In genomic region chr4:151972221-151972967, GRCm38 (mm10) we compare ENCODE assay signal across 8 mouse cellular contexts. TPM values are rescaled to one million over a fixed set of nuclear protein-coding genes. Genes with fewer than 3 reads are reported as not detected.
DNase-seq lines count a peak whose midpoint lies in the region; ATAC-seq and TF ChIP-seq lines count a peak whose summit lies in the region.

No protein-coding gene starts in this region.

- ATAC-seq in heart, embryonic 11.5 days (replicated peaks; ENCODE audit: insufficient number of reproducible peaks, low FRiP score, low TSS enrichment), result no peak
- ATAC-seq in G1E (ENCODE audit: extremely low read depth, insufficient number of reproducible peaks, low FRiP score, poor library complexity, severe bottlenecking), result no peak
- no peak for ATAC-seq in liver, embryonic 13.5 days (ENCODE audit: low read depth)

- peak; percentile 66 for TF ChIP-seq CTCF in G1E (IDR thresholded peaks at IDR 0.05; ENCODE audit: low read depth, low read length)

- peak; percentile 60 for DNase-seq in heart, postnatal 4 days
- DNase-seq in 416B (ENCODE audit: low read depth) (peak; percentile 57), G1E (ENCODE audit: low spot score) (no peak)
- no peak for DNase-seq in liver, embryonic 13.5 days
- DNase-seq in neural tube, embryonic 10.5 days (ENCODE audit: extremely low spot score, low spot score), result no peak
- no peak for DNase-seq in left cerebral cortex, adult 9 months (ENCODE audit: low spot score in 2 of 2)
- DNase-seq in adrenal gland, adult 18-20 months (ENCODE audit: low spot score in 2 of 2), result no peak

- H3K27me3 ChIP-seq in heart, embryonic 11.5 days (ENCODE audit: control insufficient read depth, insufficient read depth, low read length), result no peaks in the 10 kb centered on the region
- no peaks in the 10 kb centered on the region for H3K27me3 ChIP-seq in G1E (ENCODE audit: insufficient read depth, low read length)
- H3K27me3 ChIP-seq in liver, embryonic 13.5 days, result no peaks in the 10 kb centered on the region

- H3K9me3 ChIP-seq in heart, embryonic 11.5 days (replicated peaks; ENCODE audit: control insufficient read depth, low read length), result no peaks in the 10 kb centered on the region
- H3K9me3 ChIP-seq in G1E (replicated peaks), result no peaks in the 10 kb centered on the region; the same call in 1 of the 2 replicates
- no peaks in the 10 kb centered on the region for H3K9me3 ChIP-seq in liver, embryonic 13.5 days (replicated peaks)

- no peak overlapping the region for H3K4me3 ChIP-seq in heart, embryonic 11.5 days (ENCODE audit: low read depth, low read length)
- H3K4me3 ChIP-seq in G1E (ENCODE audit: low read depth, low read length), result no peak overlapping the region
- no peak overlapping the region for H3K4me3 ChIP-seq in liver, embryonic 13.5 days (replicated peaks)

- H3K4me1 ChIP-seq in heart, embryonic 11.5 days (ENCODE audit: control insufficient read depth, insufficient read depth, low read length), result peaks cover 4% of the 10 kb centered on the region; the same call in 1 of the 2 replicates
- H3K4me1 ChIP-seq in G1E (ENCODE audit: insufficient read depth, low read depth, low read length), result peaks cover 15% of the 10 kb centered on the region
- H3K4me1 ChIP-seq in liver, embryonic 13.5 days (replicated peaks), result peaks cover 24% of the 10 kb centered on the region

- 73% methylated on average over 10 of the region's 10 CpGs for WGBS in heart, embryonic 11.5 days (ENCODE audit: insufficient replicate concordance)
- WGBS in liver, embryonic 13.5 days (ENCODE audit: insufficient replicate concordance), result 73% methylated on average over 10 of the region's 10 CpGs

- H3K36me3 ChIP-seq in heart, embryonic 11.5 days (ENCODE audit: control insufficient read depth, insufficient read depth, low read length), result peaks cover 39% of the 10 kb centered on the region
- H3K36me3 ChIP-seq in G1E (replicated peaks), result peaks cover 98% of the 10 kb centered on the region
- peaks cover 96% of the 10 kb centered on the region for H3K36me3 ChIP-seq in liver, embryonic 13.5 days

- no peak overlapping the region for H3K27ac ChIP-seq in heart, embryonic 11.5 days (ENCODE audit: low read depth, low read length)
- H3K27ac ChIP-seq in liver, embryonic 13.5 days, result peak overlapping the region; percentile 74

- no peak overlapping the region for H3K4me2 ChIP-seq in heart, embryonic 11.5 days
- H3K4me2 ChIP-seq in liver, embryonic 13.5 days, result no peak overlapping the region

- H3K9ac ChIP-seq in heart, embryonic 11.5 days (ENCODE audit: low read depth, low read length), result no peak overlapping the region
- H3K9ac ChIP-seq in liver, embryonic 13.5 days, result 0 out of 2 replicates have a peak overlapping the region, but pooled peaks have one; percentile 44

RNA-seq across cellular contexts. Expression of gene Thap3, which starts 16.4 kb away (rescaled TPM):
- total RNA-seq in heart, postnatal 4 days (2021), result 10 to 100 TPM; 11.7 to 13.4 TPM
- polyA plus RNA-seq in heart, embryonic 11.5 days (2014; fragmentation: Nextera tagmentation; extraction: Ambion mirVana), result 18.9 and 19.7 TPM in 2 replicates
- total RNA-seq in G1E (2014; fragmentation: Nextera tagmentation), result 2.0 and 3.0 TPM in 2 replicates
- 0.82 and 1.6 TPM in 2 replicates for total RNA-seq in G1E (2017)
- polyA plus RNA-seq in G1E (2012), result 4.2 and 5.5 TPM in 2 replicates
- polyA plus RNA-seq in liver, embryonic 13.5 days (2015; fragmentation: Nextera tagmentation; extraction: Ambion mirVana), result 7.8 and 8.1 TPM in 2 replicates
- total RNA-seq in adrenal gland, adult 18-20 months (2021), result 10 to 100 TPM; 18.2 to 19.9 TPM

RNA-seq across cellular contexts. Expression of gene Phf13, which starts 23.7 kb away (rescaled TPM):
- total RNA-seq in heart, postnatal 4 days (2021), result 10 to 100 TPM; 14.8 to 15.3 TPM
- 14.3 and 21.7 TPM in 2 replicates for polyA plus RNA-seq in heart, embryonic 11.5 days (2014; fragmentation: Nextera tagmentation; extraction: Ambion mirVana)
- total RNA-seq in G1E (2014; fragmentation: Nextera tagmentation) (2.9 and 3.7 TPM in 2 replicates), G1E (2017) (2.0 and 2.3 TPM in 2 replicates)
- 5.4 and 6.6 TPM in 2 replicates for polyA plus RNA-seq in G1E (2012)
- 5.4 and 6.2 TPM in 2 replicates for polyA plus RNA-seq in liver, embryonic 13.5 days (2015; fragmentation: Nextera tagmentation; extraction: Ambion mirVana)
- total RNA-seq in adrenal gland, adult 18-20 months (2021), result 10 to 100 TPM; 12.4 to 13.2 TPM

RNA-seq across cellular contexts. Expression of gene Klhl21, which starts 36.2 kb away (rescaled TPM):
- 10 to 100 TPM; 42.3 to 49.2 TPM for total RNA-seq in heart, postnatal 4 days (2021)
- polyA plus RNA-seq in heart, embryonic 11.5 days (2014; fragmentation: Nextera tagmentation; extraction: Ambion mirVana), result 11.4 and 17.8 TPM in 2 replicates
- total RNA-seq in G1E (2014; fragmentation: Nextera tagmentation) (2.4 and 4.1 TPM in 2 replicates), G1E (2017) (3.8 and 4.4 TPM in 2 replicates)
- 12.2 and 13.5 TPM in 2 replicates for polyA plus RNA-seq in G1E (2012)
- 6.0 and 6.5 TPM in 2 replicates for polyA plus RNA-seq in liver, embryonic 13.5 days (2015; fragmentation: Nextera tagmentation; extraction: Ambion mirVana)
- 10 to 100 TPM; 18.3 to 28.2 TPM for total RNA-seq in adrenal gland, adult 18-20 months (2021)

RNA-seq across cellular contexts. Expression of gene Dnajc11, which starts 38.9 kb away (rescaled TPM):
- 10 to 100 TPM; 96.2 to 99.0 TPM for total RNA-seq in heart, postnatal 4 days (2021)
- 57.7 and 57.8 TPM in 2 replicates for polyA plus RNA-seq in heart, embryonic 11.5 days (2014; fragmentation: Nextera tagmentation; extraction: Ambion mirVana)
- total RNA-seq in G1E (2014; fragmentation: Nextera tagmentation) (40.5 and 51.1 TPM in 2 replicates), G1E (2017) (69.6 and 97.1 TPM in 2 replicates)
- polyA plus RNA-seq in G1E (2012), result 43.7 and 67.2 TPM in 2 replicates
- 58.3 and 66.6 TPM in 2 replicates for polyA plus RNA-seq in liver, embryonic 13.5 days (2015; fragmentation: Nextera tagmentation; extraction: Ambion mirVana)
- total RNA-seq in adrenal gland, adult 18-20 months (2021), result 10 to 100 TPM; 78.1 to 88.9 TPM

RNA-seq across cellular contexts. Expression of gene Zbtb48, which starts 55.1 kb away (rescaled TPM):
- total RNA-seq in heart, postnatal 4 days (2021), result 10 to 100 TPM; 10.5 to 11.1 TPM
- polyA plus RNA-seq in heart, embryonic 11.5 days (2014; fragmentation: Nextera tagmentation; extraction: Ambion mirVana), result 11.8 and 12.2 TPM in 2 replicates
- total RNA-seq in G1E (2014; fragmentation: Nextera tagmentation) (13.9 and 24.5 TPM in 2 replicates), G1E (2017) (9.3 and 9.8 TPM in 2 replicates)
- 12.4 and 13.4 TPM in 2 replicates for polyA plus RNA-seq in G1E (2012)
- 7.2 and 9.5 TPM in 2 replicates for polyA plus RNA-seq in liver, embryonic 13.5 days (2015; fragmentation: Nextera tagmentation; extraction: Ambion mirVana)
- total RNA-seq in adrenal gland, adult 18-20 months (2021), result 1 to 10 TPM; 8.3 to 8.9 TPM

Comparison
In these comparisons a context has a peak if more than half of its experiments do, and no peak if none do; other contexts are left out.
1. DNase-seq: peak in heart, postnatal 4 days (single experiment) and 416B (single experiment); none in G1E (single experiment), liver, embryonic 13.5 days (single experiment), neural tube, embryonic 10.5 days (single experiment), left cerebral cortex, adult 9 months (0 of 2) and adrenal gland, adult 18-20 months (0 of 2).